Mouse (Mus musculus): ENCODE data around the gene Qtrt1. TPM values are rescaled to one million over a fixed set of nuclear protein-coding genes. Genes with fewer than 3 reads are reported as not detected.

The Qtrt1 gene
- total and polyA plus RNA-seq, 3 experiments: 48.1 to 57.8 (median 56.8) TPM

DNA sequence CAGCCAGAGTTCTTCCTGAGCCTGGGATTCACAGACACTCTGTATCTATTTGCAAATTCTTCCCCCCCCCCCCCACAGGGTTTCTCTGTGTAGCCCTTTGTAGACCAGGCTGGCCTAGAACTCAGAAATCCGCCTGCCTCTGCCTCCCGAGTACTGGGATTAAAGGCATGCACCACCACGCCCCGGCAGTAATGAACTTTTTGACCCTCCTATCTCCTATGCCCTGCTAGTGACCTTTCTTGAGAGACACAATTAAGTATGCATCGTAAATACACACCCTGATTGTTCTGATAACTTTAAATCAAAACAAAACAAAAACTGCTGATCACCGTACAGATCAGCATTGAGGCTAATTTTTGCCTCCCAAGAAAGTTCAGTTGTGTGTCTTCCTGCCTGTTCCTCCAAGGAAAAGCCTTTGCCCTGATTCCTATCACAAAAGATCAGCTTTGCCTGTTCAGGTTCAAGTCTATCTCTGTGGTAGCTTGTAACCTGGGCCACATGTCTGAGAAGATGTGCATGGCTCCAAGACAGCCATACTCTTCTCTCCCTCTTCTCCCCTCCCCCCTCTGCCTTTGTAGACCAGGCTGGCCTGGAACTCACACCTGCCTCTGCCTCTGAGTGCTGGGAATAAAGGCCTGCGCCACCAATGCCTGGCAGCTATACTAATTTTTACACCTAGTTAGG is 44.8 kb downstream of the Qtrt1 start:
- in situ Hi-C loops (cut with MboI; ENCODE audit: low pct_ligation_motif_present, low pct_unique_long_range_greater_than_20kb, low sequenced_read_pairs) (no loop called here), dilution Hi-C loops (cut with MboI; ENCODE audit: extremely low pct_ligation_motif_present, extremely low pct_unique_long_range_greater_than_20kb, low sequenced_read_pairs) (no loop called here)
- TF ChIP-seq USF1 (IDR thresholded peaks at IDR 0.05; ENCODE audit: low read depth, low read length): no peak
- no peak for TF ChIP-seq ELF1 (IDR thresholded peaks at IDR 0.05; ENCODE audit: low read depth, low read length)
- TF ChIP-seq SIN3A (IDR thresholded peaks at IDR 0.05; ENCODE audit: low read length): no peak
- no peak for TF ChIP-seq TCF12 (IDR thresholded peaks at IDR 0.05; ENCODE audit: low read depth, low read length)
- TF ChIP-seq CHD1 (IDR thresholded peaks at IDR 0.05; ENCODE audit: low read depth, low read length): no peak
- TF ChIP-seq ETS1 (conservative IDR thresholded peaks at IDR 0.05; ENCODE audit: low read depth, low read length): no peak
- TF ChIP-seq CTCF (conservative IDR thresholded peaks at IDR 0.05 in 1 of 2, IDR thresholded peaks at IDR 0.05 in 1 of 2; ENCODE audit: low read depth in 2 of 2, low read length in 2 of 2): no peak
- no peak for TF ChIP-seq POLR2AphosphoS2 (IDR thresholded peaks at IDR 0.05; ENCODE audit: low read depth, low read length)
- TF ChIP-seq GABPA (IDR thresholded peaks at IDR 0.05; ENCODE audit: insufficient replicate concordance, low read depth, low read length): no peak
- no peak for TF ChIP-seq IRF4 (IDR thresholded peaks at IDR 0.05; ENCODE audit: low read depth, low read length)
- no peak for TF ChIP-seq MAZ (IDR thresholded peaks at IDR 0.05; ENCODE audit: low read depth, low read length)
- TF ChIP-seq HCFC1 (IDR thresholded peaks at IDR 0.05; ENCODE audit: low read depth, low read length): no peak
- no peak for TF ChIP-seq JUN (IDR thresholded peaks at IDR 0.05; ENCODE audit: insufficient read depth, low read depth, low read length)
- TF ChIP-seq RCOR1 (conservative IDR thresholded peaks at IDR 0.05; ENCODE audit: low read depth, low read length): no peak
- TF ChIP-seq MAFK (IDR thresholded peaks at IDR 0.05; ENCODE audit: insufficient replicate concordance, low read length): no peak
- TF ChIP-seq NELFE (IDR thresholded peaks at IDR 0.05; ENCODE audit: low read depth, low read length): no peak
- Histone ChIP-seq H3K36me3 (replicated peaks in 1 of 2; ENCODE audit: control insufficient read depth in 1 of 2, insufficient read depth in 1 of 2, low read length in 1 of 2) (peaks cover 23 to 64% of the 10 kb centered on the region in 2 experiments), H3K79me2 (replicated peaks; ENCODE audit: control insufficient read depth, extremely low read depth, insufficient read depth, poor library complexity, severe bottlenecking) (no peaks in the 10 kb centered on the region), H3K9ac (ENCODE audit: insufficient read depth, low read depth) (no peak overlapping the region), H3K27me3 (replicated peaks) (no peaks in the 10 kb centered on the region), H3K4me2 (ENCODE audit: insufficient read depth, low read depth, poor library complexity, severe bottlenecking) (no peak overlapping the region), H3K9me3 (replicated peaks; ENCODE audit: low read length) (no peaks in the 10 kb centered on the region), H3K4me3 (replicated peaks in 1 of 3; ENCODE audit: low read depth in 2 of 3, low read length in 2 of 3, poor library complexity in 1 of 3) (no peak overlapping the region), H3K4me1 (ENCODE audit: control insufficient read depth in 1 of 2, insufficient read depth in 2 of 2) (peaks cover 8 to 53% of the 10 kb centered on the region in 2 experiments; a peak in 3 of 4 replicates), H3K27ac (ENCODE audit: insufficient read depth, low read depth) (no peak overlapping the region)
- DNase-seq (ENCODE audit: extremely low read depth): no peak

DNA sequence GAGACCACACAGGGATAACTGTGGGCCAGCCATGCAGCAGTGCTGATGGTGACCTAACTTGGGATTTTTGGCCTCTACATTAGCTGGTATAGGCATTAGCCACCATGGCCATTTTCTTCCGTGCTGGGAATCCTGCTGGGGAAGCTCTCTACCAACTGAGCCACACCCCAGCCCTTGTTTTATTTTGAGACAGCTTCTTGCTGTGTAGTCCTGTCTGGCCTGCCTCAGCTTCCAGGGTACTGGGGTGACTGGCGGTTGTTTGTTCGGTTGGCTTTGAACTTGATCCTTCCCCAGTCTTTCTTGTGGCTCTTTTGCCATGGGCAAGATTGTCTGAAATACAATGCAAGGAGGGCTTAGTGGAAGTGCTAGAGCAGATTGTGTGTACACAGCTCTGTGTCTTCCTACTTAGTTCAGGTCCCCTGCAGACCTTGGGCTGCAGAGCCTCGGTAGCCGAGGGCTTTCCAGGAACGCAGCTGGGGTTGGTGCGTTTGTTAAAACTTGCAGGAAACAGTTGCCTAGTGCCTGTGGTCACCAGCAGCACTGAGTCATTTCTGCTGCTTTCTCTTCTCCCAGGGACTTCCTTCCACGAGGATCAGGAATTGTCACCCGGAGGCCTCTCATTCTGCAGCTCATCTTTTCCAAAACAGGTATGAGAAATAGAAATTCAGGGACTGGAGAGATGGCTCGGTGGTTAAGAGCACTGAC is 45.4 kb downstream of the Qtrt1 start:
- no peak for DNase-seq (ENCODE audit: extremely low read depth)
- Histone ChIP-seq H3K4me1 (ENCODE audit: control insufficient read depth in 1 of 2, insufficient read depth in 2 of 2) (peaks cover 8 to 53% of the 10 kb centered on the region in 2 experiments; a peak in 3 of 4 replicates), H3K9me3 (replicated peaks; ENCODE audit: low read length) (no peaks in the 10 kb centered on the region)

More for the DNA sequence above, 45.4 kb downstream of the Qtrt1 start:
- Histone ChIP-seq H3K9ac (ENCODE audit: insufficient read depth, low read depth) (no peak overlapping the region), H3K27ac (ENCODE audit: insufficient read depth, low read depth) (no peak overlapping the region), H3K27me3 (replicated peaks) (no peaks in the 10 kb centered on the region), H3K4me3 (replicated peaks in 1 of 3; ENCODE audit: low read depth in 2 of 3, low read length in 2 of 3, poor library complexity in 1 of 3) (no peak overlapping the region), H3K79me2 (replicated peaks; ENCODE audit: control insufficient read depth, extremely low read depth, insufficient read depth, poor library complexity, severe bottlenecking) (no peaks in the 10 kb centered on the region; the same call in 1 of the 2 replicates), H3K4me2 (ENCODE audit: insufficient read depth, low read depth, poor library complexity, severe bottlenecking) (no peak overlapping the region), H3K36me3 (replicated peaks in 1 of 2; ENCODE audit: control insufficient read depth in 1 of 2, insufficient read depth in 1 of 2, low read length in 1 of 2) (peaks cover 23 to 66% of the 10 kb centered on the region in 2 experiments)
- in situ Hi-C loops (cut with MboI; ENCODE audit: low pct_ligation_motif_present, low pct_unique_long_range_greater_than_20kb, low sequenced_read_pairs): no loop called here
- no peak for TF ChIP-seq TBP (conservative IDR thresholded peaks at IDR 0.05; ENCODE audit: low read depth, low read length)
- TF ChIP-seq MAX (IDR thresholded peaks at IDR 0.05; ENCODE audit: low read length): no peak
- TF ChIP-seq NRF1 (IDR thresholded peaks at IDR 0.05; ENCODE audit: low read depth, low read length): no peak
- no peak for TF ChIP-seq RAD21 (IDR thresholded peaks at IDR 0.05; ENCODE audit: low read depth, low read length)
- no peak for TF ChIP-seq EP300 (IDR thresholded peaks at IDR 0.05; ENCODE audit: low read length)
- TF ChIP-seq NELFE (IDR thresholded peaks at IDR 0.05; ENCODE audit: low read depth, low read length): no peak
- TF ChIP-seq POLR2A (IDR thresholded peaks at IDR 0.05; ENCODE audit: low read depth, low read length): no peak
- no peak for TF ChIP-seq SMC3 (IDR thresholded peaks at IDR 0.05; ENCODE audit: low read depth, low read length)
- no peak for TF ChIP-seq MAZ (IDR thresholded peaks at IDR 0.05; ENCODE audit: low read depth, low read length)
- no peak for TF ChIP-seq ZNF384 (IDR thresholded peaks at IDR 0.05; ENCODE audit: low read depth, low read length)
- no peak for TF ChIP-seq TCF12 (IDR thresholded peaks at IDR 0.05; ENCODE audit: low read depth, low read length)
- no peak for TF ChIP-seq SIN3A (IDR thresholded peaks at IDR 0.05; ENCODE audit: low read length)
- no peak for TF ChIP-seq MAFK (IDR thresholded peaks at IDR 0.05; ENCODE audit: insufficient replicate concordance, low read length)
- dilution Hi-C loops (cut with MboI; ENCODE audit: extremely low pct_ligation_motif_present, extremely low pct_unique_long_range_greater_than_20kb, low sequenced_read_pairs): no loop called here

All from CH12.LX (cell line).